Mouse (Mus musculus) G1E (cell line): ENCODE data around the gene Pip5k1b. TPM values are rescaled to one million over a fixed set of nuclear protein-coding genes. Genes with fewer than 3 reads are reported as not detected.

Experiments
- ATAC-seq: 2 replicates; pipeline ENCODE4 v1.8.0; 2016; ENCODE audit warnings: mild to moderate bottlenecking; ENCODE audit not compliant: insufficient number of reproducible peaks, poor library complexity, low FRiP score, severe bottlenecking; ENCODE audit errors: extremely low read depth
- DNase-seq: peaks from one replicate; pipeline ENCODE4 v3.0.0; 2012; ENCODE audit warnings: low spot score
- H3K27me3 ChIP-seq: 2 replicates; pipeline ENCODE4 v1.6.1; 2012; ENCODE audit warnings: mild to moderate bottlenecking, low read length, inconsistent platforms; ENCODE audit not compliant: insufficient read depth
- H3K36me3 ChIP-seq: replicated peaks from 2 replicates; pipeline ENCODE3; 2012; ENCODE audit warnings: mild to moderate bottlenecking, inconsistent platforms
- H3K4me1 ChIP-seq: 2 replicates; pipeline ENCODE4 v1.6.1; 2012; ENCODE audit warnings: low read depth, low read length, inconsistent platforms, mixed read lengths; ENCODE audit not compliant: insufficient read depth
- H3K4me3 ChIP-seq: 2 replicates; pipeline ENCODE4 v1.5.1; 2012; ENCODE audit warnings: low read depth, mild to moderate bottlenecking, inconsistent platforms, low read length, moderate library complexity, mixed read lengths
- H3K9me3 ChIP-seq: replicated peaks from 2 replicates; pipeline ENCODE4 v1.6.1; 2012; ENCODE audit warnings: inconsistent platforms
- CTCF ChIP-seq: IDR thresholded peaks from 2 replicates; pipeline ENCODE4 v1.5.1; 2012; ENCODE audit warnings: low read depth, low read length, inconsistent platforms, mixed read lengths
- GATA1 ChIP-seq: IDR thresholded peaks from 2 replicates; pipeline ENCODE4 v1.6.1; 2012; ENCODE audit warnings: borderline replicate concordance, low read length, inconsistent platforms, mixed read lengths
- GATA2 ChIP-seq: IDR thresholded peaks from 2 replicates; pipeline ENCODE4 v1.6.1; 2012; ENCODE audit warnings: low read depth, low read length, inconsistent platforms, borderline replicate concordance
- POLR2AphosphoS5 ChIP-seq: IDR thresholded peaks from 2 replicates; pipeline ENCODE4 v1.6.1; 2012; ENCODE audit warnings: low read depth, low read length, inconsistent platforms; ENCODE audit not compliant: insufficient replicate concordance
- TAL1 ChIP-seq: conservative IDR thresholded peaks from 2 replicates; pipeline ENCODE4 v1.6.1; 2012; ENCODE audit warnings: low read depth, low read length, inconsistent platforms, mixed read lengths
- polyA plus RNA-seq: library from polyadenylated mRNA; stranded (reverse); fragments of >175 nt; gene quantifications from 2 replicates; pipeline ENCODE4 v1.2.3, GENCODE M21; 2012
- total RNA-seq, 2 experiments: library from RNA; stranded (forward) in 1 of 2; stranded (reverse) in 1 of 2; fragments of 200-1000 nt in 1 of 2; fragments of >200 nt in 1 of 2; fragmentation: Nextera tagmentation in 1 of 2; gene quantifications; 2 replicates each; pipeline ENCODE4 v1.2.3; 2014 to 2017

The Pip5k1b gene
- total and polyA plus RNA-seq, 3 experiments, result 12.7 to 66.4 (median 23.6) TPM

GRCm38 (mm10) chr19:24471538-24471937 is 84.1 kb downstream of the Pip5k1b start:
- Histone ChIP-seq H3K9me3 (no peaks in the 10 kb centered on the region), H3K36me3 (peaks cover 54% of the 10 kb centered on the region), H3K4me1 (peaks cover 37% of the 10 kb centered on the region), H3K4me3 (no peak overlapping the region), H3K27me3 (no peaks in the 10 kb centered on the region)
- ATAC-seq (no peak), DNase-seq (no peak)
- no peak for TF ChIP-seq TAL1
- TF ChIP-seq POLR2AphosphoS5, result no peak
- TF ChIP-seq CTCF, result no peak
- TF ChIP-seq GATA1, result no peak
- no peak for TF ChIP-seq GATA2

- ATAC-seq (no peak), DNase-seq (no peak)
- Histone ChIP-seq H3K27me3 (no peaks in the 10 kb centered on the region), H3K4me1 (peaks cover 30% of the 10 kb centered on the region), H3K36me3 (peaks cover 57% of the 10 kb centered on the region), H3K9me3 (peaks cover 7% of the 10 kb centered on the region), H3K4me3 (no peak overlapping the region)
- TF ChIP-seq TAL1 (no peak), GATA2 (no peak)
These were observed 86.5 kb downstream of the Pip5k1b start for GRCm38 (mm10) chr19:24469216-24469615.

GRCm38 (mm10) chr19:24468616-24469015 is 87.1 kb downstream of the Pip5k1b start:
- ATAC-seq, result no peak
- TF ChIP-seq POLR2AphosphoS5 (no peak), TAL1 (no peak), CTCF (no peak), GATA2 (no peak), GATA1 (no peak)
- Histone ChIP-seq H3K27me3 (no peaks in the 10 kb centered on the region), H3K36me3 (peaks cover 55% of the 10 kb centered on the region), H3K9me3 (peaks cover 11% of the 10 kb centered on the region), H3K4me1 (peaks cover 26% of the 10 kb centered on the region), H3K4me3 (no peak overlapping the region)
- no peak for DNase-seq

GRCm38 (mm10) chr19:24463011-24463410 is 92.7 kb downstream of the Pip5k1b start:
- Histone ChIP-seq H3K4me3 (no peak overlapping the region), H3K27me3 (no peaks in the 10 kb centered on the region), H3K4me1 (peaks cover 15% of the 10 kb centered on the region), H3K9me3 (peaks cover 11% of the 10 kb centered on the region), H3K36me3 (peaks cover 33% of the 10 kb centered on the region)
- TF ChIP-seq CTCF (no peak), GATA1 (no peak), GATA2 (no peak), TAL1 (no peak), POLR2AphosphoS5 (no peak)
- no peak for ATAC-seq
- DNase-seq, result no peak

- TF ChIP-seq GATA1 (no peak), CTCF (no peak), GATA2 (no peak), POLR2AphosphoS5 (no peak), TAL1 (no peak)
- Histone ChIP-seq H3K9me3 (no peaks in the 10 kb centered on the region), H3K36me3 (peaks cover 36% of the 10 kb centered on the region), H3K27me3 (no peaks in the 10 kb centered on the region), H3K4me3 (no peak overlapping the region), H3K4me1 (peaks cover 48% of the 10 kb centered on the region)
- ATAC-seq, result no peak
- no peak for DNase-seq
These were observed 99.0 kb downstream of the Pip5k1b start for GRCm38 (mm10) chr19:24456591-24457231.

GRCm38 (mm10) chr19:24455249-24455960 is 100.3 kb downstream of the Pip5k1b start:
- DNase-seq (no peak), ATAC-seq (no peak)
- Histone ChIP-seq H3K27me3 (no peaks in the 10 kb centered on the region), H3K4me1 (peaks cover 58% of the 10 kb centered on the region), H3K4me3 (no peak overlapping the region), H3K9me3 (no peaks in the 10 kb centered on the region), H3K36me3 (peaks cover 39% of the 10 kb centered on the region)
- TF ChIP-seq CTCF (no peak), POLR2AphosphoS5 (no peak), GATA2 (no peak), TAL1 (no peak), GATA1 (no peak)
